Mouse (Mus musculus) gastrocnemius, postnatal 14 days (tissue): ENCODE results near the gene Ddx21. TPM values are rescaled to one million over a fixed set of nuclear protein-coding genes. Genes with fewer than 3 reads are reported as not detected.
"Not testable (repeated sequence)": the region's sequence is repeated elsewhere in the genome, so short reads cannot be mapped to it uniquely, and the experiment has no call there.

Source experiments
- DNase-seq: peaks from one replicate; pipeline ENCODE4 v3.0.0; 2021; ENCODE audit warnings: mixed read lengths
- intact Hi-C: fragments of 180-260 bp; cut with DNase I; formaldehyde crosslinking; loops from one replicate; pipeline ENCODE4 v1.15.1; 2025; ENCODE audit warnings: low total_unique reads
- long read RNA-seq, 2 experiments: library from polyadenylated mRNA; stranded (forward); transcript quantifications; one replicate each; pipeline ENCODE4 v2.0.0; 2021
- total RNA-seq, 2 experiments: library from RNA; stranded (reverse); gene quantifications; 2 replicates each; pipeline ENCODE4 v1.2.3; 2021

The Ddx21 gene
- 10 to 100 TPM; 25.1 to 34.3 TPM for total RNA-seq
- long read RNA-seq, experiment 1, full-length matches to known transcripts: 10 of 11 reads
- long read RNA-seq, experiment 1, partial matches to known transcripts: 1 of 11 reads
- long read RNA-seq, experiment 1, other reads (novel, unspliced or antisense): 0 of 11 reads
- long read RNA-seq, experiment 2, full-length matches to known transcripts: 17 of 27 reads
- long read RNA-seq, experiment 2, partial matches to known transcripts: 8 of 27 reads
- long read RNA-seq, experiment 2, other reads (novel, unspliced or antisense): 2 of 27 reads

DNA sequence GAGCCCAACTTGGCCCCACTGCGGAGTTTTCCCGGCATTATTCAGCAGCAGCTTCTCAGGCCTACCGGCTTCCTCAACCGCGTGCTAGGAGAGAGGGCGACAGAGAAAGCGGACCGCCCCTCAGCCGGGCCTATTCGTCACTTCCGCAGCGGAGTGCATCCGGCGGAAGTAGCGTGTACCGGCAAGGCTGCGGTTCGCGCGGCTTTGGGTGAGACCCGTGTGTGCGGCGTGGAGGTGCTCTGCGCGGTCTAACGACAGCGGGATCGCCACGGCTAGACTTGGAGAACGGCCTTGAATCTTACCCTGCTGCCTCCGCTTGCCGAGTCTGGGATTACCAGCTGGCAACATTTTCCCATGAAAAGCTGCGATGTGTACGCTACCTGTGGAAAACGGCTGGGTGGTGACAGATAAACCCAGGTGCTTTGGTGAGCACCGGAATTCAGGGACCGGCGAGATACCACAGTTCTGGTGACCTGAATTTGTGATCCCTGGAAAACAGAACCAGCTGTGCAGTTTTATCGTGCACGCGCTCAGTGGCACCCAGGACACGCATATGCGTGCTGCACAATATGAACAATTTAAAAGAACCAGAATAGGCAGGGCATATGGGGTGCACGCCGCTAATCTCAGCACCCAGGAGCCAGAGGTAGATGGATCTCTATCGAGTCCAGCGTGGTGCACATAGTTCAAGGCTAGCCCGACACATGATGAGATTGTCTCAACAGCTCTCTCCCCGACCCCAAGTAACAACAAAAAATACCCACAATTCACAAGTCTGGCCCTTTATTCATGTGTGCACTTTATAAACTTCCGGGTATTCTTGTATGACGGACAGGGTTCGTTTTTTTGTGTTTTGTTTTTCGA lies at the start of gene Ddx21:
Ddx21 (minus strand) TSS at position 105 of the 864 bp plus-strand sequence.
- peak; percentile 90 for DNase-seq
- intact Hi-C loops: no loop called here

DNA sequence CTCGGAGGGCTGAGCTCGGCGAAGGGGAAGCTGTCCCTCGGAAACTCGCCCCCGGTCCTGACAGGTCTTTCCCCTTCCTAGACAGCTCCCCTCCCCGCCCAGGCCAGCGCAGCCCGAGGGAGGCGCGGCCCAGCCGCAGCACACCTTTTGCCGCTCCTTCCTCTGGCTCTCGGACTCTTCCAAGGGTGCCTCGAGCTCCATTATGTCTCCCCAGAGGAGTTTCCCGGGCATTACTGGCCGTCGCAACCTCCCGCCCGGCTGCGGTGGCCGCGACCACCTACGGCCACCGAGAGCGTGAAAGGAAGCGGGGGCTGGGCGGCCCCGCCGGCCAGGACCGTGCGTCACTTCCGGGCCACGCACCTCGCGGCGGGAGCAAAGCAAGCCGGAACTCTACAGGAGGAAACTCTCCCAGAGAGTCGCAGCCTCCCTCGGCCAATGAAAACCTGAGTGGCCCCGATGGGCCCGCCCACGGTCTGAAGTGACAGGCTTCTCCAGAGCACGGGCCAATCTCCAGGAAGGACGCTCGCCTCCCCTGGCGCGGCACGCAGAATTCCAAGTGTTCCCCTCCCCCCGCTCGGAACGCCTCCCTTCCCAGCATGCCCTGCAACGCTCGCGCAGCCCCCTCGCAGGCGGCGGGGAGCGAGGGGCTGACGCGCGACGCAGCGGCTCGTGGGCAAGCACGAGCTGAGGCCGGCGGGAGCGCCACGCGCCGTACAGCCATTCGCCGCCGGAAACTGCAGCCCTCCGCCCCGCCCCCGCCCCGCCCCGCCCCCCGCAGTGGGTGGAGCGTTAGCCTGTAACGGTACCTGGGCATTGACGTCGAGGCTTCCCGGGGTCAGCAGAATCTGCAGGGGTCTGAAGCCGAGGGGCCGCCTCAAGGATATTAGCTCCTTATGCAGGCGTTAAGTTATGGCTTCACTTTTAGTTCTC lies 49.1 kb upstream of the Ddx21 start, which contains the start of gene Ddx50:
Ddx50 (minus strand) TSS at position 338 of the 930 bp plus-strand sequence.
- DNase-seq: peak; percentile 99
- intact Hi-C loops: no loop called here

DNA sequence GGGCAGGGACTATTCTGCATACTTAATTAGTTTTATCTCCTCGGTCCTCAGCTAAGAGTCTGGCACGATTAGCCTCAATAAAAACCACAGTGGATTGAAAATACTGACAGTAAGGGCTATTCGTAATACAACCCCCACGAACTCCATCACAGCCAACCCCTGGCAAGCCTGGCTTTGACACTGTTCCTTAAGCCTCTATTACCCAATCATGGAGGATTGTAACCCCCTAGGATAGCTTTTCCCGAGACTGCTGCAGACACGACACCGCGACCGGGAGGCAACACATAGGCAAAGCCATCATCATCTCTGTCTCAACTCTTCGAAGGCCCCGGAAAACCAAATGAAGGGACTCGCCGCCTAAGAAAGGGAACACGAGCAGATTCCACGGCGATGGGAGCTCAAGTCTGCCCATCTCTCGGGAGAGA lies 48.3 kb upstream of the Ddx21 start:
- DNase-seq: no peak
- intact Hi-C loops: no loop called here

DNA sequence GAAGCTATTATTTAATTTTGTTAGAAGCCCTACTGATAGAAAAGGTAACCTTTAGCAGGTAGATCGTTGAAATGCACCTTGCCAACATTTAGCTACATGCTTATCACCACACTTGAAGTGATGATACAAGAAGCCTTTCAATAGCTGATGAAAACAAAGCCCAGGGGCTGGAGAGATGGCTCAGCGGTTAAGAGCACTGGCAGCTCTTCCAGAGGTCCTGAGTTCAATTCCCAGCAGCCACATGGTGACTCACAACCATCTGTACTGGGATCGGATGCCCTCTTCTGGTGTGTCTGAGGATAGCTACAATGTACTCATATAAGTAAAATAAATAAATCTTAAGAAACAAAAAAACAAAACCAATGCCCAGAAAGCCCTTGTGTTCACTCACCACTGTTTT lies 2.1 kb upstream of the Ddx21 start:
- intact Hi-C loops: no loop called here
- no peak for DNase-seq

DNA sequence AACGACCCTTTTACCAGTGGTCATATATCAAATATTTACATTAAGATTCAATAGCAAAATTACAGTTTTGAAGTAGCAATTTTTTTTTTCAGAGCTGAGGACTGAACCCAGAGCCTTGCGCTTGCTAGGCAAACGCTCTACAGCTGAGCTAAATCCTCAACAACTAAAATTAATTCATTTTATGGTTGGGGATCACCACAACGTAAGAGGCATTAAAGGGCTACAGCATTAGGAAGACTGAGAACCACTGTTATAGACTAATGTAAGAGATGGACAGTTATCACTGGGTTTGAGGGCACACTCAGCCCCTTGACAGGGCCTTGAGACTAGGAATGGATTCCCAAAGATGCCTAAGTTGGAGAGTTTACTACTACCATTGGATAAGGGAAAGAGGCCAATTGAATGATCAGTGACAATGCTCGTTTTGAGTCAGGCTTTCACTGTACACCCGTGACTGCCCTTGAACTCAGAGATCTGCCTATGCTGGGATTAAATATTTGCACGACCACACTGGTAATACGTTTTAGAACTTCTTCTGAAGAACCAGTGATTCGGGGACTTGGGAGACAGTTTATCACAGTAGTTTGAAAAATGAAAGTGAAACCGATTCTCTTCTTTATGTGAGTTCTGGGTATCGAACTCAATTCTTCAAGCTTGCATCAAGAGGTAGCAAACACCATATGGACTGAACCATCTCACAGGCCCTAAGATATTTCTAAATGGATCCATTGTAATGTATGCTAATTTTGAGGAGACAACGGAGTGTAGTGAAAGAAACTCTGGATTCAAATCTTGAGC lies 1.4 kb upstream of the Ddx21 start:
- intact Hi-C loops: no loop called here
- DNase-seq: no peak

DNA sequence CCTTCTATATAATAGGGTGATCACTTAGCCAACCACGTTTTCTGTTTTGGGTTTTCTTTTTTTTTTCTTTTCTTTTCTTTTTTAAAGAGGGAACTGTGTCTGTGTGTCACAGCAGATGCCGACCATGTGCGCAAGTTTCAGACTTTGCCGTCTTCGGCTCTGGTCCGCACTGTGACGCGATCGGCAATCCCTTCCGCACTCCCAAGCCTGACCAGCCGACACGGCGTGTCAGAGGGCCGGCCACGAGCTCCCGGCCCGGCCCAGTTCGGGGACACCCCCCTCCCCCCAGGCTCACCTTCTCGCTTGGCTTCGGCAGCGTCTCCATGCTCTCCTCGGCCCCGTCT lies 276 bp downstream of the Ddx21 start:
- DNase-seq: no peak
- intact Hi-C loops: no loop called here

DNA sequence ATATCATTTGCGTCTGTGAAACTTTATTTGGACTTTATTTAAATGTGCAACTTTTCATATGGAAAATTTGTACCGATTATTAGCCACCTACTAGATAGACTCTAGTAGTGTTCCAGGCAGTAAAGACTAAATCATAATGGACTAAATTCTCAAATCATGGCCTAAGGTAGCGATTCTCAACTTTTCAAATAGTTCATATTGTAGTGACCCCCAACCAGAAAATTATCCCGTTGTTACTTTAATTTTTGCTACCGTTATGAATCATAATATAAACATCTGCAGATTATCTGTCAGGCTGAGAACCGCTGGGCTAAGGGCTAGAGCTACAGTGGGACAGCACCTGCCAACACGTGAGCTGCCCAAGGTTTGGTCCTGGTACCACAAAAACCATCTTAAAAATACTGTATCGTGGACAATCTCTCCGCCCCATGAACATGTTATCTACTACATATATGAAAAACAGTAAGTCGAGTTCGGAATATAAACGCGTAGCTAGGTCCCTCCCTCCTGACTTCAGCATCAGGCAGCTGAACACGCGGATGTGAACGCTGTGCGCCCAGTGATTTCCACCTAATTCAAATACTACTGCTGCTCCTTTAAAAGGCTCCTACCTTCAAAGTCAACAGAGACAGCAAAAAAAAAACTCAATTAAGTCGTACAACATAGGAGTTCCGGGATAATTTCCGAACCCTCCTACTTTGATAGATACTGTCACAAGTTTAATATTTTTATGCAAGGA lies 859 bp downstream of the Ddx21 start:
- no peak for DNase-seq
- intact Hi-C loops: no loop called here

DNA sequence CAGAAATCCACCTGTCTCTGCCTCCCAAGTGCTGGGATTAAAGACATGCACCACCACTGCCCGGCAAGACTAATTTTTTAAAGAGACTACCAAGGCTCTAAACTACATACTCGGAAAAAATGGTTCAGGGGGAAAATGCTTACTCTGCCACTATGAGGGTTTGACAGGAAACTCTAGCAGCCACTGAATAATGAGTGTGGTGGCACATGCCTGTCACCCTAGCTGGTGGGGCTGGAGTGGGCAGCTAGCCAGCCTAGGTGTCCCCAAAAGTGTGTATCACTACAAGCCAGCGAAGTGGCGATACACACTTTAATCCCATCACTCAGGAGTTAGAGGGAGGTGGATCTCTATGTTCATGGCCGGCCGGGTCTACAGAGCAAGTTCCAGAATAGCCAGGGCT lies 2.0 kb downstream of the Ddx21 start:
- no peak for DNase-seq
- intact Hi-C loops: no loop called here

DNA sequence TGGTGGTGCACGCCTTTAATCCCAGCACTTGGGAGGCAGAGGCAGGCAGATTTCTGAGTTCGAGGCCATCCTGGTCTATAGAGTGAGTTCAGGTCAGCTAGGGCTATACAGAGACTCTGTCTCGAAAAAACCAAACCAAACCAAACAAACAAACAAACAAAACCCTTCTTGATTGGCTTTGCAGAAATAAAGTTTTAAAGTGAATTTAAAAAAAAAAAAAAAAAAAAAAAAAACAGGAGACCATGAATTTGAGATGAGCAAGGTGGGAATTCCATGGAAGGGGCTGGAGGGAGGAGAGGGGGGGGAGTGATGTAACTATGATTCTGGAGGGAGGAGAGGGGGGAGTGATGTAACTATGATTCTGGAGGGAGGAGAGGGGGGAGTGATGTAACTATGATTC lies 2.8 kb downstream of the Ddx21 start:
- DNase-seq, intact Hi-C loops: not testable (repeated sequence)

DNA sequence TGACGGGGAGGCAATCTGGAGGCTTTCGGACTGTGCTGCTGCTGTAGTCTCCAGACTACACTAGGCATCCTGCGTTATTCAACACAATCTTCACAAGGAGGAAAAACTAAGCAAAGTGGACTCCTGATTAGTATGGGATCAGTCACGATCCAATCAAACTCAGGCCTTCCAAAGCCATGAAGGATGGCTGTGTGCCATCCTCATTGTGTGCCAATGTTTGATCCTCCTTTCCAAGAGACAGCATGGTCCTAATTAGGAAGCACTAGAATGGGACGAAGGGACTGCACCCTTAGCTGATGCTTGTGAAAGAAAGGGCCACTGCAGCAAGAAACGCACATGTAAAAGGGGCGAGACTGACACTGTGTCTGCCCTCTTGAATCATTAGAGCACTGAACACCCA lies 9.6 kb downstream of the Ddx21 start:
- DNase-seq: no peak
- intact Hi-C loops: no loop called here

DNA sequence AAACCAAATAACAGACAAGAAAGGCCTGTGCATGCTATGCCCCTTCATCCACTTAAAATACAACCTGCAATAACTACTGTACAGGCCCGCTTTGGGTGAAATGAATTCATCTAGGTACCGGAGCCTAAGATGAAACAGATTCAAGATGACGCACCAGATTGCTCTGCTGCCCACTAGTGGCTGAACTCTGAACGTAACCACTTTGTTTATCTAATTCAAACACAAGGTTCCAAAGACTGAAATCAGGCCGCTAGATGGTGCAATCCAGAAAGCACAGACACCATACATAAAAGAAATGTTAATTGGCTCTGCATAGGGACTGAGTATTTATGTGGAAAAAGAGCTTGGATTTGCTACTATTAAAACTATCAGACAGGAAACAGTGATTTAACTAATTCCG lies 11.9 kb downstream of the Ddx21 start:
- intact Hi-C loops: no loop called here
- peak; percentile 74 for DNase-seq

DNA sequence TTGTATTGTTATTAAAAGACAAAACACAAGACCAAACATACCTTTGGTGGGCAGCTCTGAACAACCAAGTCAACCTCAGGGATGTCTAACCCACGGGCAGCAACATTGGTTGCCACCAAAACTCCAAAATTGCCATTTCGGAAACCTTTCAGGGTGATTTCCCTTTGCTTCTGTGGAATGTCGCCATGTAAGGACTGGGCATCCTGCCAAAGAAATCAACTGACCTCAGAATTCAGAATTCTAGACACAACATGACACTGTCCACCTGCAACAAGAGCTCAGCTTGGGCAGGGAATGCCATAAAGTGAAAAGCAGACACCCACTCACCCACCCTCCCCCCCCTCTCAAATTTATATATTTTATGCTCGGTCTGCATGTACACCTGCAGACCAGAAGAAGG lies 13.5 kb downstream of the Ddx21 start:
- intact Hi-C loops: no loop called here
- DNase-seq: no peak

DNA sequence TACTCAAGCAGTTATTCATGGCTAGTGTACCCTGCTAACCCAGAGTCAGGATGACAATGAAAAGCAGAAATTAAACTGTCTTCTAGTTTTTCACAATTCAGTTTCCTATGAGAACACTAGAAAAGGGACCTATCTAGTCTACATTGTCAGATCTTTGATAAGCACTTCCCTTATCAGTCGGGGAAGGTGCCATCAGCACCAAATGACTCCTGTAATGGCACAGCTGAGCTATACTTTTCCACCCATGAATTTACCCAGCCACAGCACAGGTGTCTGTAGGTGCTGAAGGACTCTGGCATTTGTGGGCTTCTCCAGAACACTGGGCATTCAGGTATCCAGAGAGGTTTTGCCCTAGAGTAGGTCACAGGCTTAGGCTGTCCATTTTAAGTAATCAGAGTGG lies 18.8 kb downstream of the Ddx21 start:
- no peak for DNase-seq
- intact Hi-C loops: no loop called here

DNA sequence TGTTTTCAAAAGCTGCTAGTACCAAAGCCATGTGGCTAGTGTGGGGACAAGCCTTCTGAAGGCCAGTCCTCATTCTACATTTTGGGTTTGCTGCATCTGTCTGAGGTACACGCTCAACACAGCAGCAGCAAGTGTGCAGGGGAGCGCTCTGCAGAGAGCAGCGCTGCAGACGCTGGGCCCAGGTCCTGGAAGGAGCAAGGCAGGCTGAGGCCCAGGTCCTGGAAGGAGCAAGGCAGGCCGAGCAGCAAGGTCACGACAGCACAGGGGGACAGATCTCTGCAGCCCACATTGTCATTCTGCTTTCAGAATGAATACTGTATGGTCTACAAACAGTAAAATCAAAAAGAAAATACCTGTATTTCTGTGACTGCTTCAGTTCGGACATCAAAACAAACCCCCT lies 19.4 kb downstream of the Ddx21 start:
- intact Hi-C loops: no loop called here
- no peak for DNase-seq

DNA sequence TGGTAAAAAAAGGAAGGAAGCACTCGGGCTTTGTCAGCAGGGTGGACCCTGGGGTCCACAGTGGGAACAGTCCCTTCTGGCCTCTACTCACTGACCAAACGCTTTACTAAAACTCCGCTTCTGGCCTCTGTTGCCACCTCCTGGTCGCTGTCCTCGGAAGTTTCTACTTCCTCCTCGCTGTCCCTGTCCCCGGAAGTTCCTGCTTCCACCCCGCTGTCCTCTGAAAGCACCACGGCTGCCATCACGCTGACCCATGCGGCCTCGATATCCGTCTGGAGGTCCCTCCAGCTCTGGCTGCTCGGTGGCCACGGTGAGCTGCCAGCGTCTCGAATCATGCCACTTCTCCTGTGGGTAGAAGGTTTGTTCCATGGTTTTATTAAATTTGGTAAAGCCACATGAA lies 19.8 kb downstream of the Ddx21 start:
- intact Hi-C loops: no loop called here
- no peak for DNase-seq

DNA sequence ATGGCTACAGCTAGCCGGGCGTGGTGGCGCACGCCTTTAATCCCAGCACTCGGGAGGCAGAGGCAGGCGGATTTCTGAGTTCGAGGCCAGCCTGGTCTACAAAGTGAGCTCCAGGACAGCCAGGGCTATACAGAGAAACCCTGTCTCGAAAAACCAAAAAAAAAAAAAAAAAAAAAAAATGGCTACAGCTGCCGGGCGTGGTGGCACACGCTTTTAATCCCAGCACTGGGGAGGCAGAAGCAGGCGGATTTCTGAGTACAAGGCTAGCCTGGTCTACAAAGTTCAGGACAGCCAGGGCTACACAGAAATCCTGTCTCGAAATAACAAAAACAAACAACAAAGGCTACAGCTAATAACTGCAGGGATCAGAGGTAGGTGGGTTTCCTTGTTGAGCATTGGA lies 23.0 kb downstream of the Ddx21 start:
- DNase-seq, intact Hi-C loops: not testable (repeated sequence)

DNA sequence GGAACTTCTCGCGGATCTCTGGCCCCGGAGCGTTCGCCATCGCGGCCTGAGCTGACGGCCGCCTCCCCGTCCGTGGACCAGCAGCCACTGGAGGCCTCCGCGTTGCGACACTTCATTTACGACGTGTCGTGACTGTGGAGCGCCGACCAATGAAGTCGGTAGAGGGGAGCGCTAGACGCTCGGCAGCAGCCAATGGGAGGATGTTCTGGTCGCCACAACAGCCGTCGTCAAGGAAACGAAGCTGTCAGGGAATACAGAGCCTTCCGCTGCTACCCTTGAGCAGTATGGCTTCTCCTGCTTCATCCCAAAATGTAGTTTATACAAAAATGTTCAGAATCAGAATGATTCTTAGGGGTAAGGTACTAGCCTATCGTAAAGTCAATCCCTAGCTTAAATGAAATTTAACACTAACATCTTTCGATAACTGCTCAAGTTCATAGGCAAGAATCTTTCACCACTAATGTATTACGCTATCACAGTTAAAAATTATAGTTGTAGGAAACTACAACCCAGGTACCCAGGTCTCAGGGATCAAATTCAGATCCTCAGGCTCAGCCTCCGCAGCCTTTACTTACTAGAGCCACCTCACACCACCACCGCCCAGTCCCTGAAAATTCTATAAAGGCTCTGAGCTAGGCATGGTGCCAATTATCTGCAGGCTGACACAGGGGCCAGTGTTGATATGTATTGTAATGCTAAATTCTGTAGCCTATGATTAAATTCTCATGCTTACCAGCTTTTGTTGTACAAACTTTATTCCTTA lies 23.6 kb downstream of the Ddx21 start, which contains the start of gene Kif1bp:
Kif1bp (minus strand) TSS at position 120 of the 763 bp plus-strand sequence.
- intact Hi-C loops: no loop called here
- DNase-seq: peak; percentile 96
